Mouse (Mus musculus) olfactory bulb, adult 2 months (tissue): ENCODE results near the gene Olfr983.

Experiments used
- CTCF ChIP-seq: fragments of 200-500 bp; IDR thresholded peaks from 2 replicates; pipeline ENCODE4 v1.5.1; 2012; ENCODE audit warnings: low read depth, mild to moderate bottlenecking, low read length, moderate library complexity; ENCODE audit not compliant: insufficient read depth
- POLR2A ChIP-seq: fragments of 200-500 bp; IDR thresholded peaks from 2 replicates; pipeline ENCODE4 v1.6.1; 2012; ENCODE audit warnings: mild to moderate bottlenecking, low read depth, low read length, moderate library complexity; ENCODE audit not compliant: insufficient read depth

GRCm38 (mm10) chr9:40141544-40141943, 48.1 kb upstream of the Olfr983 start:
- TF ChIP-seq CTCF (no peak), POLR2A (no peak)
